Mouse (Mus musculus) MEL (cell line): ENCODE measurements around the gene Tmem45a.

Experiments used
- GATA1 ChIP-seq: IDR thresholded peaks from 2 replicates; pipeline ENCODE4 v1.6.1; 2011; ENCODE audit warnings: low read depth, low read length, improper control_type of control experiment
- NRF1 ChIP-seq: IDR thresholded peaks from 2 replicates; pipeline ENCODE4 v1.6.1; 2014; ENCODE audit warnings: low read depth, mild to moderate bottlenecking, inconsistent platforms, low read length, improper control_type of control experiment, moderate library complexity; ENCODE audit not compliant: poor library complexity, insufficient read depth, severe bottlenecking
- POLR2A ChIP-seq, 2 experiments: IDR thresholded peaks; 2 replicates each; pipeline ENCODE4 v1.6.1; 2011 to 2012; ENCODE audit warnings: low read length in 2 of 2, mild to moderate bottlenecking in 2 of 2, control low read depth in 1 of 2, improper control_type of control experiment in 1 of 2, low read depth in 1 of 2, moderate library complexity in 1 of 2; ENCODE audit not compliant: control insufficient read depth in 1 of 2, insufficient read depth in 1 of 2, poor library complexity in 1 of 2
- USF2 ChIP-seq, 2 experiments: IDR thresholded peaks; 2 replicates each; pipeline ENCODE4 v1.6.1; 2011 to 2012; ENCODE audit warnings: improper control_type of control experiment in 2 of 2, low read length in 2 of 2, borderline replicate concordance in 1 of 2, inconsistent platforms in 1 of 2, low read depth in 1 of 2, mild to moderate bottlenecking in 1 of 2; ENCODE audit not compliant: insufficient read depth in 1 of 2

DNA sequence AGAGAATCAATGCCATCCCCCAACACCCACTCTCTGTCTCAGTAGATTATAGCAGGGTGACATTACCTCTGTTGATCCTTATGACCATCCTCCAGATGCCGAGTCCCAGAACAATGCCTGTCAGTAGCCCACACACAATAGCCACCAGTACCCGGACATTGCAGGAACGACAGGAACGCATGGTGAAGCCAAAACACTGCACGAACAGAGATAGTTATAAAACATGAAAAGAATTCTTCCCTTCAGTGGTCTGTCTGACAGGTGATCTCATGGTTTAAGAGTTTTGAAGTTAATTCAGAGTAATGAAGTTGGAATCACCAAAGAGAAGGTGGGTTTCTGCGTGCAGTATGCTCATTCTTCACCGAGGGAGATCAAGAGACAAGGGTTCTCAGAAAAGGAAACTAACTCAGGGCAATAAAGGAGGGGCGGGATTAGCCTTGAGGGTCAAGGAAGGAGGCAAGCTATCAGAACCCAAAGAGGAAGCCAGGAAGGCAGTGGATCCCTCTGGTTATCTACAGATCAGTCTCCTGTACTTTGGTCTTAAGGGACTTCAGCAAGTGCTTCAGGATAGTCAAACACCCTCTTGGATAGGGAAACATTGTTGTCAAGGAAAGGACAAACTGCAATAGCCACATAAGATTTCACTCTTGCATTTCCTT, 90.4 kb downstream of the Tmem45a start, which contains the start of gene Adgrg7:
- TF ChIP-seq NRF1 = no peak
- TF ChIP-seq USF2 (IDR thresholded peaks at IDR 0.05; ENCODE audit: borderline replicate concordance in 1 of 2, insufficient read depth in 1 of 2, low read depth in 1 of 2, low read length in 2 of 2) = no peak
- TF ChIP-seq POLR2A (IDR thresholded peaks at IDR 0.05; ENCODE audit: control insufficient read depth in 1 of 2, insufficient read depth in 1 of 2, low read depth in 1 of 2, low read length in 2 of 2, poor library complexity in 1 of 2) = peak in 1 of 2 experiments; percentile 47; a peak in 1 of 4 replicates
- TF ChIP-seq GATA1 = peak; percentile 60
